Mouse (Mus musculus): ENCODE measurements at regions not wholly inside any gene's neighbourhood (a gene's known extent, or its start where the extent isn't known, plus 50 kb on each side); places are given as distances from the start of the nearest gene placed in this dataset.

DNA sequence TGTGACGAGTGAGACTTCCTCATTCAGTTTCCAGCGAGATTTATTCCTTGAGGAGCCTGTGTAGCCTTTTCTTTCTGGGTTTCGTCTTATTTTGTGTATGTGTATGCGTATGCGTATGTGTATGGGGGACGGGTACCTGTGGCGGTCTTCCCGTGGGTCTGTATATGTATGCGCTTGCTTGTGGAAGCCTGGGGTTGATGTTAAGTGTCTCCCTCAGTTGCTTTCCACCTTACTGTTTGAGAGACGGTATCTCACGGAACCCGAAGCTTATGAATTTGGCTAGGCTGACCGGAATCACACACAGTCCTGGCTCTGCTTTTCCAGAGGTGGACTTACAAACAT, 87.1 kb downstream of the Ankrd50 start:
- H3K9ac ChIP-seq = no peak overlapping the region
- WGBS = 71% methylated on average over 13 of the region's 13 CpGs
- H3K9me3 ChIP-seq = no peaks in the 10 kb centered on the region
- H3K27ac ChIP-seq = no peak overlapping the region
- H3K27me3 ChIP-seq = peaks cover 11% of the 10 kb centered on the region
- H3K4me1 ChIP-seq = peaks cover 12% of the 10 kb centered on the region
- ATAC-seq (ENCODE audit: low FRiP score) = no peak
- H3K36me3 ChIP-seq (replicated peaks) = no peaks in the 10 kb centered on the region
- no peak overlapping the region for H3K4me3 ChIP-seq (replicated peaks)
- H3K4me2 ChIP-seq = peak overlapping the region; percentile 54; the same call in 1 of the 2 replicates

DNA sequence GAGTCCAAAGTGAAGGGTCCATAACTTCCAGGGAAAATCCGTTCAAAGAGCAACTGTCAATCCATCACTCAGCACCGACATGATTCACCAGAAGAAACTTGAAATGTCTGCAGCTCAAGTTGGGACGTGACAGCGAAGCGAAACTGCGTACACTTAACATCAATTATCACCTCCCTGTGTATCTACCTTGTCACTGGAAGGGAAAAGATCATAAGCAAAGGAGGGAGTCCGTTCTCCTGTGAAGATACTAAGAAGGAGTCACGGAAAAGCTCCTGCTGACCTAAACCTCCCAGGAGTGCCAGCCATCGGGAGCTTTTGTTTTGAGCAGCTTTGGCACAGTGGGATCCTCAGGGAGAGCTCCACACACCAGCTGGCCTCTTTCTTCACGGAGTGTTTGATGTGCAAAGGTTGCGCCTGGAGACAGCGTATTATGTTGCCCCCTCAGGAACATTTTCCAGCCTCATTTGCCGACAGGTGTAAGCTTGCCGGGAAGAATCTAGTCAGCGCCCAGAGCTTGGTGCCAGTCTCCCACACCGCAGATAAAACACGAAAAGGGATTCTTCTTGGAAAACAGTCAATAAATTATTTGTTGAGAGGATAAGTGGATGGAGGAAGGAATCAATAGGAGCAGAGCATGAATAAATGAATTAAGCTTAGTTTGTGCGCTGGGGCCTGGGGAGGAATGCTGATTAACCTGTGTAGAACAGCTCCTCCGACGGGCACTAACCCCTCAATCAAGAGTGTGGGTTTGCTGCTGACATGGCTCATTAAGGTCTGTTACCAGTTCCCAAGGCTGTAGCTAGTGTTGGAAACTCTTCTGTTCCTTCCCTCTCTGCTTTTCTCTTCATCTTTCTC, 87.7 kb downstream of the Ankrd50 start:
- Histone ChIP-seq H3K4me2 (peak overlapping the region; percentile 54), H3K9me3 (no peaks in the 10 kb centered on the region), H3K36me3 (replicated peaks) (no peaks in the 10 kb centered on the region), H3K9ac (0 out of 2 replicates have a peak overlapping the region, but pooled peaks have one; percentile 17), H3K4me3 (replicated peaks) (peak overlapping the region; percentile 26), H3K4me1 (peaks cover 12% of the 10 kb centered on the region), H3K27me3 (peaks cover 11% of the 10 kb centered on the region), H3K27ac (no peak overlapping the region)
- 3% methylated on average over 20 of the region's 20 CpGs for WGBS
- peak; percentile 65; the same call in 1 of the 2 replicates for ATAC-seq (ENCODE audit: low FRiP score)

DNA sequence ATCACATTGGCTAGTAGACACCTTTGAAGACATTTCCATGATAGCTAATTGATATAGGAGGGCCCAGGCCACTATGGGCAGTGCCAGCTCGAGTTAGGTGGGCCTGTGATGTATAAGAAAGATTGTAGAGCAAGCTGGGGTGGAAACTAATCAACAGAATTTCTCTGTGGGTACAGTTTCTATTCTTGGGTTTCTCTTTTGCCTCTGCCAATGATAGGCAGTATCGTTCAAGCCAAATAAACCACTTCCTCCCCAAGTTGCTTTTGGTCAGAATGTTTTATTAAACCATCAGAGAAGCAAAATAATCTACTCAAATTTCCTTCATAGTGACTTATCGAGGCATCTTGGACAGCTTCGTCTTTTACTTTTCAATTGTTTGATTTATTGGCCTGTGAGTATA, 90.3 kb downstream of the Ankrd50 start:
- 82% methylated on average over 4 of the region's 4 CpGs for WGBS
- no peak for ATAC-seq (ENCODE audit: low FRiP score)
- H3K9ac ChIP-seq = no peak overlapping the region

DNA sequence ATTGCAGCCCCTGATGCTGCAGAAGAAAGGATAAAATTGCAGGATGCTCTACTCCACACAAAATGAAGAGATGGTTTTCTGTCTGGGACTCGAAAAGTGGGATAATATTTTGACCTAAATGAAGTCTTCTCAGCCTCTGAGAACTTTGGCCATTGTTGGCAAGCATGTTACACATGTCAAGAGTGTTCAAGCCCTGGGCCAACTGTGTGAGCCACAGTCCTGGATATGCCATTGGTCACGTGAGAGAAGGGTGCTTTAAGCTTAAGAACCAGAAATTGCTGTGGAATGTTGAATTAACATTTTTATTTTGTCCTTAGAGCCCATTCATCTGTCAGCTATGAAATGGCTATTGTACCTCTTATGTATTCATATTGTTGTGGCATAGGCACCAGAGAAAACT, 95.0 kb downstream of the Ankrd50 start:
- 54% methylated on average over 2 of the region's 2 CpGs for WGBS
- Histone ChIP-seq H3K27ac (no peak overlapping the region), H3K4me3 (replicated peaks) (no peak overlapping the region), H3K36me3 (replicated peaks) (no peaks in the 10 kb centered on the region), H3K27me3 (no peaks in the 10 kb centered on the region; the same call in 1 of the 2 replicates), H3K9me3 (no peaks in the 10 kb centered on the region), H3K4me2 (no peak overlapping the region), H3K9ac (no peak overlapping the region), H3K4me1 (peaks cover 4% of the 10 kb centered on the region; the same call in 1 of the 2 replicates)
- no peak for ATAC-seq (ENCODE audit: low FRiP score)

More for the DNA sequence above, 90.3 kb downstream of the Ankrd50 start:
- H3K4me3 ChIP-seq (replicated peaks) = no peak overlapping the region
- no peak overlapping the region for H3K4me2 ChIP-seq
- no peaks in the 10 kb centered on the region for H3K36me3 ChIP-seq (replicated peaks)
- H3K4me1 ChIP-seq = peaks cover 12% of the 10 kb centered on the region
- H3K9me3 ChIP-seq = no peaks in the 10 kb centered on the region
- no peak overlapping the region for H3K27ac ChIP-seq
- H3K27me3 ChIP-seq = peaks cover 11% of the 10 kb centered on the region

DNA sequence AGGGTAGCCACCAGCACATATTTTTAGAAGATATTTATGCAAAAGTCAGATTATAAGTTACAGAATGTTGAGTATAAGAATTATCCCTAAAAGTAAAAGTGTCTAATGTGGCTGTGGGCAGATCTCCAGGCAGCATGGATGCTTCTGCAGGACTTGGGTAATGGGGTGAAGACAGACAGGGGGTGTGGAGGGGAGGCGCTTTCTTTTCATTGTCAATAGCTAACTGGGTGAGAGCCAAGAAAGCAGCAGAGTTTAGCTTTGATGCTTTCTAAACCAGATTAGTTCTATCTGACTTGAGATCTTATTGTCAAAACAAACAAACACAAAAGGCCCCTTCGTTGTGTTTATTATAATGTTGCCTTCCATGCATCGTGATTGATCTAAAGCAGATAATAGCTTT, 95.7 kb downstream of the Ankrd50 start:
- 0 out of 2 replicates have a peak, but pooled peaks have one; percentile 17 for ATAC-seq (ENCODE audit: low FRiP score)
- no peaks in the 10 kb centered on the region for H3K36me3 ChIP-seq (replicated peaks)
- 7% methylated on average over 3 of the region's 3 CpGs for WGBS

DNA sequence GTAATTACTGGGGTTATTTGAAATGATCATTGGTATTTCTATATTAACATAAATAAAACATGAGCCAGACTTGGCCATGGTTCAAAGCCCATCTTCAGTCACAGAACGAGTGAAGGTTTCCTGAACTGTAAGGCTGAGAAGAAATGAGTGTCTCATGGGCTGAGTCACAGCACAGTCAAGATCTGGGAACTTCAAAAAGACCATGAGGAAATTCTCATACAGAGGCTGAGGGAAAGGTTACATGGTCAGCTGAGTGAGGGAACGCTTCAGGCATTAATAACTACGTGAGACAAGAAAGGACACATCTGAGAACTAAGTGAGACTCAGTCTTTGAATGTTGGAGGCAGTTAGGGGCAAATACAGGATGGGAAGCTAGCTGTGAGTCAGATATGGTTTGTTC, 101.9 kb downstream of the Ankrd50 start:
- H3K27ac ChIP-seq = no peak overlapping the region
- no peaks in the 10 kb centered on the region for H3K36me3 ChIP-seq (replicated peaks)
- no peak overlapping the region for H3K4me3 ChIP-seq (replicated peaks)
- H3K4me2 ChIP-seq = no peak overlapping the region
- H3K9ac ChIP-seq = no peak overlapping the region
- no peaks in the 10 kb centered on the region for H3K9me3 ChIP-seq
- H3K4me1 ChIP-seq = no peaks in the 10 kb centered on the region
- no peaks in the 10 kb centered on the region for H3K27me3 ChIP-seq
- 77% methylated on average over 3 of the region's 3 CpGs for WGBS
- ATAC-seq (ENCODE audit: low FRiP score) = no peak

More for the DNA sequence above, 95.7 kb downstream of the Ankrd50 start:
- Histone ChIP-seq H3K9ac (no peak overlapping the region), H3K4me3 (replicated peaks) (no peak overlapping the region), H3K9me3 (no peaks in the 10 kb centered on the region), H3K4me1 (peaks cover 4% of the 10 kb centered on the region; the same call in 1 of the 2 replicates), H3K27me3 (no peaks in the 10 kb centered on the region; the same call in 1 of the 2 replicates), H3K27ac (no peak overlapping the region), H3K4me2 (no peak overlapping the region)

DNA sequence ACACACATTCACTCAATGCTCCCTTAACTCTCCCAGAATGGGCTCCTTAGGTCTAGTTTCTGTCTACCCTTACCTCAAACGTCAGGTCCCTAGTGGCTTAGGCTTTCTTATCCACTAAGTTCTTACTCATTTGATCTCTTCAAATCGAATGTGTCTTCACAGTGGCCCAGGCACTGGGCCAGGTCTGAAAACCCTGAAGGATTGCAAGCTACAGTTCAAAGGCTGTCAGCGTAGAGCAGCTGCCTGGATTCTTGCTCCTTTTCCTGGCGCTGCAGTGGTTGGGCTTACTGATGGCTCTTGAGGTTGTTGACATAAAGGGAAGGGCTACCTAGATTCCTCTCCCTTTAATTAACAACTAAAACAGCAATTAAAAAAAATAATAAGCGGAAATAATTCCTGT, 103.0 kb downstream of the Ankrd50 start:
- Histone ChIP-seq H3K4me1 (no peaks in the 10 kb centered on the region), H3K4me3 (replicated peaks) (no peak overlapping the region), H3K4me2 (no peak overlapping the region), H3K9ac (no peak overlapping the region), H3K27ac (no peak overlapping the region), H3K9me3 (no peaks in the 10 kb centered on the region), H3K27me3 (no peaks in the 10 kb centered on the region), H3K36me3 (replicated peaks) (no peaks in the 10 kb centered on the region)
- ATAC-seq (ENCODE audit: low FRiP score) = no peak
- WGBS = 78% methylated on average over 5 of the region's 5 CpGs

DNA sequence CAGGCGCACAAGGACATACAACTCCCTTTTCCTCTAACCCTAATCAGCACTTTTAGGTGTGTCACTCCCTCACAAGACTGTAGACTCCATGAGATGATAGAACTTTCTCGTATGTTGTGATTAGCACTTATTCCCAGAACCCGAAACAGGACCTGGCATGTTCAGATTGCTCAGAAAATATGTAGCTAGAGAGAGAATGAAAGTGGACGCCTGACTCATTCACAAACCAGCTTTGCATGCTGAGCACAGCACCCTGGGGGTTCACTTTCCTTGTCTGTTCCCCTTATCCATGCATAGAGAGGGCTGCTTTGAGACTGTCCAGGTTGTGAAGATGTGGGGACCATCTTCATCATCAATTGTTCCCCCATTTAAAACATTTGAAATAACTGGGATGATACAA, 111.0 kb downstream of the Ankrd50 start:
- Histone ChIP-seq H3K27me3 (no peaks in the 10 kb centered on the region), H3K36me3 (replicated peaks) (no peaks in the 10 kb centered on the region), H3K9me3 (no peaks in the 10 kb centered on the region), H3K9ac (no peak overlapping the region), H3K27ac (no peak overlapping the region), H3K4me1 (no peaks in the 10 kb centered on the region), H3K4me2 (no peak overlapping the region), H3K4me3 (replicated peaks) (no peak overlapping the region)
- WGBS = 82% methylated on average over 4 of the region's 4 CpGs
- no peak for ATAC-seq (ENCODE audit: low FRiP score)

DNA sequence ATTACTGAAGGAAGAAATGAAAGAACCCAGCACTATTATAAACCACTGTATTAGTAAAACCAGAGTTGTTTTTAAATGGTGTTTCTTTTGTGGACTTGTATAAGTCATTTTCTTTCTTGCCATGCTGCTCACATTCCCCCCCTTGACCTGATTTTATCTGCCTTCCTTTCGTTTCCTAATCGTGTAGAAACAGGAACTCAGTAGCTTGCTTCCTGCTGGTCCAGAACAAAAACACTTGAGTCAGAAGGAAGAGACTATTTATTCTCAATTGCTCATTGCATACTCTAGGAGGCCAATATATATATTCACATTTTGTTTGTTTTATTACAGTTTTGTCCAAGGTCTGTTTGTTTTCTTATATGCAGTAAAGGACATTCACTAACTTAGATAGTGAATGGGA, 112.9 kb downstream of the Ankrd50 start:
- H3K4me1 ChIP-seq = no peaks in the 10 kb centered on the region
- 52% methylated on average over 2 of the region's 2 CpGs for WGBS
- no peak overlapping the region for H3K27ac ChIP-seq
- H3K9ac ChIP-seq = no peak overlapping the region
- H3K4me3 ChIP-seq (replicated peaks) = no peak overlapping the region
- no peaks in the 10 kb centered on the region for H3K36me3 ChIP-seq (replicated peaks)
- ATAC-seq (ENCODE audit: low FRiP score) = no peak
- H3K4me2 ChIP-seq = no peak overlapping the region
- no peaks in the 10 kb centered on the region for H3K27me3 ChIP-seq
- no peaks in the 10 kb centered on the region for H3K9me3 ChIP-seq

DNA sequence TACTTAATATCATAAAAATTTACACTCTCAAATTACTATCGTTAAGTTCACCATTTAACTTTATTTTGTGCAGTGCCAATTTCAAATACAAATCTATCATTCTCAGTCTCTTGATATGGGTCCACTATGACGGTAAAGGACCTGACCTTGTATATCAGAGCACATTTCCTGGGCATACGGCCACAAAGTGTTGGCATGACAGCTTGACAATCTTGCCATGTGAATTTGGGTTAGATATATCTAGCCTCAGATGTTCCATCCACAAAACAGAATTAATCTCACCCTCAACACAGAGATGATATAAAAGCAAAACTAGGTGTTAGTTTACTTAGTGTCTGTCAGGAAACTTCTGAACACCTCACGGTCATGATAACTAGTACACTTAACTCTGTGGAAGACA, 120.8 kb downstream of the Ankrd50 start:
- Histone ChIP-seq H3K27ac (no peak overlapping the region), H3K9me3 (no peaks in the 10 kb centered on the region), H3K36me3 (replicated peaks) (no peaks in the 10 kb centered on the region), H3K4me2 (no peak overlapping the region), H3K4me1 (peaks cover 8% of the 10 kb centered on the region; the same call in 1 of the 2 replicates), H3K27me3 (no peaks in the 10 kb centered on the region), H3K4me3 (replicated peaks) (no peak overlapping the region), H3K9ac (no peak overlapping the region)
- WGBS = 95% methylated on average over 4 of the region's 4 CpGs
- ATAC-seq (ENCODE audit: low FRiP score) = no peak

DNA sequence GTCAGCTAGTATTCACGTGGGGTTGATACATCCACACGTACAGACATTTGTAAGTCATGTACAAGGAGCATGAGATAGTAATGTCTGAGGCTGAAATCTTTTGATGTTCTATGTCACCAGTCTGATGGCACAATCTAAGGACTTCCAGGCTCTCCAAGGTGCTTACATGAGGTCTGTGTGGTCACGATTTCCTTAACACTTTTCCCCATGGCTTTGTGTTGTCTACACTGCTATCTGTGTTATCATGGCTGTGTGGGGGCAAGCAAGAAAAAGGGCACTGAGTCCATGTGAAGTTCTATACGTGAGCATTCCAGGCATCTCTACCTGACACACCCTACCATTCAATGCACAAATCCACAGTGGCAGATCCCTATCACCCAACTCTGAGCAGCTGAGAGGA, 123.2 kb downstream of the Ankrd50 start:
- no peaks in the 10 kb centered on the region for H3K27me3 ChIP-seq
- WGBS = 90% methylated on average over 4 of the region's 4 CpGs

DNA sequence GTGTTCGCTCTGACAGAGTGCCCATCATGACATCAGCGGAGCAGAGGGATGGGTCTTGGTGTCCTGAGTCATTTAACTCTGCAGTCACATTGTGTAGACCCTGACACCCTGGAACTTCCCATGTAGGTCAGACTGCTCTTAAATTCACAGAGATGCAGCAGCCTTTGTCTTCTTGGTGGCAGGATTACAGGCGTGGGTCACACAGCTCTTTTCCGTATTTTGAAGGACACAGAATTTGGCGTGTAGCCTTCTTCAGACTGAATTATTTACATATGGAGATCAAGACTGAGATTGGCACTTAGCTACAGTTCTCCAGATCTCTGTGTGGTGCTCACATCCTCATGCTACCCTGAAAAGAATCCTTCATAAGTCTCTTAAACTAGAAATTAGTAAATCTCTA, 123.7 kb downstream of the Ankrd50 start:
- Histone ChIP-seq H3K36me3 (replicated peaks) (no peaks in the 10 kb centered on the region), H3K9me3 (no peaks in the 10 kb centered on the region), H3K4me1 (peaks cover 12% of the 10 kb centered on the region), H3K27me3 (no peaks in the 10 kb centered on the region), H3K9ac (no peak overlapping the region), H3K4me3 (replicated peaks) (no peak overlapping the region), H3K27ac (no peak overlapping the region), H3K4me2 (no peak overlapping the region)
- WGBS = 77% methylated on average over 5 of the region's 5 CpGs
- no peak for ATAC-seq (ENCODE audit: low FRiP score)

More for the DNA sequence above, 123.2 kb downstream of the Ankrd50 start:
- Histone ChIP-seq H3K36me3 (replicated peaks) (no peaks in the 10 kb centered on the region), H3K4me2 (no peak overlapping the region), H3K4me3 (replicated peaks) (no peak overlapping the region), H3K27ac (no peak overlapping the region), H3K9ac (no peak overlapping the region), H3K9me3 (no peaks in the 10 kb centered on the region), H3K4me1 (peaks cover 12% of the 10 kb centered on the region)
- ATAC-seq (ENCODE audit: low FRiP score) = no peak

DNA sequence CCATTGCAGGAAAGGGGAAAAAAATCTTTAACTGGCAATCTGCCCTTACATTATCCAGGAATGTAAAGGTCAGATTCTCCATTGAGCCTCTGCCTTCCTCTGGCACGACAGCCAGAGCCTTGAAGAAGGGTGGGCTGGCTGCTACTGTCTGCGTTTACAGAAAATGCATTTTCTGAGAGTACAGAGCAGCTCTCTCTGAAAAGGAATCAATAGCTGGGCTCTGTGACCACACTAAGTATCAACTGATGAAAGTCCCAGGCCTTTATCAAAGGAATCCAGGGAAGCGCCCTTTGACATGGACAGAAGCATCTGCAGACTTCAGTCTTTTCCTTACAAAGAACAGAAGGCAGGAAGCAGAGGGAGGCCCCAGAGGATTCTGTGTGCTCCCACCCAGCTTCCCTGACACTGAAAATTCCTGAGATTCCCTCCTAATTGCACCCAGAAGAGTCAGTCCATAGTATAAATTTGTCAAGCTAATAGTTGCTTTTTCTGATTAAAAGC, 124.2 kb downstream of the Ankrd50 start:
- Histone ChIP-seq H3K4me3 (replicated peaks) (no peak overlapping the region), H3K4me1 (peaks cover 12% of the 10 kb centered on the region), H3K9me3 (no peaks in the 10 kb centered on the region), H3K36me3 (replicated peaks) (no peaks in the 10 kb centered on the region), H3K27me3 (no peaks in the 10 kb centered on the region), H3K9ac (no peak overlapping the region), H3K4me2 (no peak overlapping the region), H3K27ac (no peak overlapping the region)
- WGBS = 40% methylated on average over 3 of the region's 3 CpGs
- ATAC-seq (ENCODE audit: low FRiP score) = no peak
